Mouse (Mus musculus) spleen, adult 2 months (tissue): ENCODE data around the gene Taf9. TPM values are rescaled to one million over a fixed set of nuclear protein-coding genes. Genes with fewer than 3 reads are reported as not detected.

Source experiments
- DNase-seq, 2 experiments: peaks; one replicate each; pipeline versions ENCODE4 v3.0.0 to v3.0.0-alpha.2; 2012 to 2021; ENCODE audit warnings: low spot score in 2 of 2, low read depth in 1 of 2
- H3K27ac ChIP-seq: fragments of 200-500 bp; 2 replicates; pipeline ENCODE4 v1.5.1; 2012; ENCODE audit warnings: low read length, inconsistent platforms; ENCODE audit not compliant: insufficient read depth
- H3K27me3 ChIP-seq: fragments of 200-500 bp; 2 replicates; pipeline ENCODE4 v1.6.1; 2012; ENCODE audit warnings: mild to moderate bottlenecking, moderate library complexity, low read length, inconsistent platforms; ENCODE audit not compliant: control insufficient read depth, insufficient read depth
- H3K36me3 ChIP-seq: fragments of 200-500 bp; 2 replicates; pipeline ENCODE4 v1.6.1; 2012; ENCODE audit warnings: mild to moderate bottlenecking, low read length, inconsistent platforms; ENCODE audit not compliant: control insufficient read depth, insufficient read depth
- H3K4me1 ChIP-seq: fragments of 200-500 bp; 2 replicates; pipeline ENCODE4 v1.6.1; 2011; ENCODE audit warnings: inconsistent platforms; ENCODE audit not compliant: control insufficient read depth, insufficient read depth, insufficient read length
- H3K4me3 ChIP-seq: fragments of 200-500 bp; 2 replicates; pipeline ENCODE4 v1.5.1; 2011; ENCODE audit warnings: mild to moderate bottlenecking, inconsistent platforms; ENCODE audit not compliant: insufficient read depth, insufficient read length; ENCODE audit errors: extremely low read depth
- CTCF ChIP-seq: fragments of 200-500 bp; IDR thresholded peaks from 2 replicates; pipeline ENCODE4 v1.5.1; 2011; ENCODE audit warnings: mild to moderate bottlenecking, inconsistent platforms; ENCODE audit not compliant: insufficient read depth, insufficient read length, insufficient replicate concordance; ENCODE audit errors: extremely low read depth
- POLR2A ChIP-seq: fragments of 200-500 bp; IDR thresholded peaks from 2 replicates; pipeline ENCODE4 v1.6.1; 2011; ENCODE audit warnings: low read depth, low read length, inconsistent platforms
- WGBS: fragments of 180-500 bp; shearing (Covaris S2); methylation state at CpG from one replicate; pipeline ENCODE4 v1.1.7; 2018; 5-methylcytosine and 5-hydroxymethylcytosine counted together
- polyA plus RNA-seq: library from polyadenylated mRNA; depleted of rRNA; stranded (reverse); fragments of >200 nt; gene quantifications from 2 replicates; pipeline ENCODE4 v1.2.3, GENCODE M21; 2012

Taf9 gene
- polyA plus RNA-seq, 1 experiment, result 2.3 TPM

DNA sequence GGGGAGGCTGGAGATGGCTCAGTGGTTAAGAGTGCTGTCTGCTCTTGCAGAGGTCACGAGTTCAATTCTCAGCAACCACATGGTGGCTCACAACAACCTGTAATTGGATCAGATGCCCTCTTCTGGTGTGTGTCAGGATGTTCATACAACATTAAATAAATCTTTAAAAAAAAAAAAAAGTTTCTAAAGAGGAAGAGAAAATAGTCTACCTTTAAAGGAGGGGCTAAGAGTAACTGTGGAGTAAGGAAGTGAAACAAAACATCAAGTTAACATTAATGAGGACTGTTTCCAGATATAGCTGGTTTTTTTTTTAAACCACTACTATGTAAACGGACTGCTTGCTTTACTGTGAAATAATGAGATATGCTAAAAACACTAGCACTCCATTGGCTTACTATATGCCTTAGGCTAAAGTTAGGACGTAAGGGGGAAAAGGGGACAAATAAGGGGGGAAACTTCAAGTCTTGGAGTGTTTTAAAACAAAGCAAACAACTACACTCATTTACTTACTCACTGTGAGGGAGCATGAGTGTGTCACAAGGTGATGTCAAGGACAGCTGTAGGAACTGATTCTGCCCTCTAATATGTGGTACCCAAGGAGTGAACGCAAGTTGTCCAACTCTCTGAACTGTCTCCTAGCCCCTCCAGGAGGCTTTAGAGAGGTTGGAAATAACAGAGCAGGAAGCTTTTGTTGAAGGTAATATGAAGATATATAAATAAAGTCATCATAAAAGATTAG is 8.7 kb upstream of the Taf9 start:
- TF ChIP-seq CTCF, result no peak
- no peak for TF ChIP-seq POLR2A
- no peaks in the 10 kb centered on the region for H3K27me3 ChIP-seq
- H3K4me1 ChIP-seq, result no peaks in the 10 kb centered on the region; the same call in 1 of the 2 replicates
- H3K27ac ChIP-seq, result peak overlapping the region; percentile 70
- peak in 1 of 2 experiments; percentile 53 for DNase-seq
- WGBS, result 34% methylated on average over 4 of the region's 4 CpGs
- no peak overlapping the region for H3K4me3 ChIP-seq
- peaks cover 24% of the 10 kb centered on the region for H3K36me3 ChIP-seq

DNA sequence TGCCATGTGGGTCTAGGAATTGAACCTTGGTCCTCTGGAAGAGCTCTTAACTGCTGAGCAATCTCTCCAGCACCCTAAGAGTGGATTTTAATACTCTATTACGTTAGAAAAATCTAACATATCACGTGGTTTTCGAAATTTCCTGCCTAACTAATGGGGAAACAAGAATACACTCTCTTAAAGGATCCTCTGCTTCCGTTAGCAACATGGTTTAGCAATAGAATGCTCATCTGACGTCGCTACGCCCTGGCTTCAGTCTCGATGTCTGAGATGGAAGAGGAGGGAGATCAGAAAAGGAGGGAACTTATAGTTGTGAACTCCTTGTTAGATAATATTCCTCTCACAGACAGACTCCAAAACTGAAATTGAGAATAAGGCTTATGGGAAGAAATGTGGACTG is 3.2 kb upstream of the Taf9 start:
- Histone ChIP-seq H3K27ac (no peak overlapping the region), H3K27me3 (no peaks in the 10 kb centered on the region), H3K36me3 (peaks cover 17% of the 10 kb centered on the region), H3K4me1 (peaks cover 10% of the 10 kb centered on the region), H3K4me3 (no peak overlapping the region)
- TF ChIP-seq CTCF (no peak), POLR2A (no peak)
- WGBS, result 91% methylated on average over 8 of the region's 8 CpGs
- DNase-seq, result no peak

DNA sequence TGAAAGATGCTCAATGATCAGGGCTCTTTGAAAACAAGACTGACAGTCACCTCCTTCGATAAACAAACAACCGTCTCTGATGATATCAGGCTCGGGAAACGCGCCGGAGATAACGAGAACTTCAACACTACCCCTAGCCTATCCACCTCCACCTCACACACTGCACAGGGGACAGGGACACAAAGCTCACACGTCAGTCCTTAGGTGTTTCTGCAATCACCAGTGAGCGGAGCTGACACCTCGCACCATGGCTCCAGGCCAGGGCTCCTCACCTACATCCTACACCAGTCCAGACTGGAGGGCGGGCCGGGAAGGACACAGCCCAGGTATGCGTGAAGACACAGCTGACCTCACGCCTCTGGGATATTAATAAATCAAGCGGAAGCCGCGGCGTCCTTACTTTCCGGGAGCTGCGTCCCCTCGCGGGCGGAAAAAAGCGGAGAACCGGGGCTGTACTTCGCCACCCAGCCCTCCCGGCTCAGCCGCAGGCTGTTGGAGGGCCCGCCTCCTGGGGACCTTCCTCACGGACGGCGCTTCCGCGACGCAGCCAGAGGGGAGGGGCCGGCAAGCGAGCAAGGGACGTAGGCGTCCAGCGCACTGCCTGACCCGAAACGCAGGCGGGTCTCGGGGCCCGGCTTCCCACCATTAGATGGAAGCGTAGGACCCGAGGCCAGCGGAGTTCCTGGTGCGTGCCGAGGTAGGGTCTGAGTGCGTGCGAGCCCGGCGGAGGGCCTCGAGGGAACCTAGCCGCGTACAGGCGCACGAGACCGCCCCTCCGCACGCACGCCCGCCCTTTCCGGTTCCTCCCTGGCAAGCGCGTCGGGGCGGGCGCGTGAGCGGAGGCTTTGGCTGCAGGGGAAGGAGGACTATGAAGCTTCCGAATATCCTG is 585 bp upstream of the Taf9 start, which contains the start of the genes Ak6 and Rad17:
Gene Ak6, plus strand, starts transcription at position 430 of the 889 bp plus-strand sequence.
Gene Rad17, minus strand, starts transcription at position 502 of the 889 bp plus-strand sequence.
- under 1% methylated on average over 73 of the region's 73 CpGs for WGBS
- peak; percentile 88 to 92 for DNase-seq
- peak within 1 kb of the TSS; percentile 97 for H3K27ac ChIP-seq
- H3K4me3 ChIP-seq, result peak within 1 kb of the TSS; percentile 88
- H3K27me3 ChIP-seq, result no peaks in the 10 kb centered on the region
- H3K36me3 ChIP-seq, result peaks cover 7% of the 10 kb centered on the region; the same call in 1 of the 2 replicates
- TF ChIP-seq CTCF (no peak), POLR2A (peak; percentile 45; the same call in 1 of the 2 replicates)
- H3K4me1 ChIP-seq, result peaks cover 10% of the 10 kb centered on the region

DNA sequence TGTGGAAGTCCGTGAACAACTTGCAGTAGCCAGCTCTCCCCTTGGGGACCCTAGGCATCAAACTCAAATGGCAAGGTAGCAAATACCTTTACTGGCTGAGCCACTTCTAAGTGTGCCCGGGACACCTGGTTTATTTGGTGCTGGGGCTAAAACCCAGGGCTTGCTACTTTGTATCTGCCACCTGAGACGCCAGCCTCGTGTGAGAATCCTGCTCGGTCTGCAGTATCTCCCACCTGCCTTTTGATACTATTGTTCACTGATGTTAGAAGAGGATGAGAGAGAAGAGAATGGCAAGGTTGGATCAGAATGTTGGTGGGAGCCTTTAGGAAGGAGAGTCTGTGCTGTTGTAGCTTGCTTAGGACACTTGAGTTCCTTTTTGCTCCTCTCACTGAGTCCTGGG is 6.7 kb downstream of the Taf9 start:
- Histone ChIP-seq H3K27me3 (no peaks in the 10 kb centered on the region), H3K27ac (no peak overlapping the region), H3K4me3 (no peak overlapping the region), H3K36me3 (peaks cover 5% of the 10 kb centered on the region; the same call in 1 of the 2 replicates), H3K4me1 (no peaks in the 10 kb centered on the region)
- TF ChIP-seq POLR2A, result no peak
- no peak for TF ChIP-seq CTCF
- WGBS, result 90% methylated on average over 5 of the region's 5 CpGs
- no peak for DNase-seq

DNA sequence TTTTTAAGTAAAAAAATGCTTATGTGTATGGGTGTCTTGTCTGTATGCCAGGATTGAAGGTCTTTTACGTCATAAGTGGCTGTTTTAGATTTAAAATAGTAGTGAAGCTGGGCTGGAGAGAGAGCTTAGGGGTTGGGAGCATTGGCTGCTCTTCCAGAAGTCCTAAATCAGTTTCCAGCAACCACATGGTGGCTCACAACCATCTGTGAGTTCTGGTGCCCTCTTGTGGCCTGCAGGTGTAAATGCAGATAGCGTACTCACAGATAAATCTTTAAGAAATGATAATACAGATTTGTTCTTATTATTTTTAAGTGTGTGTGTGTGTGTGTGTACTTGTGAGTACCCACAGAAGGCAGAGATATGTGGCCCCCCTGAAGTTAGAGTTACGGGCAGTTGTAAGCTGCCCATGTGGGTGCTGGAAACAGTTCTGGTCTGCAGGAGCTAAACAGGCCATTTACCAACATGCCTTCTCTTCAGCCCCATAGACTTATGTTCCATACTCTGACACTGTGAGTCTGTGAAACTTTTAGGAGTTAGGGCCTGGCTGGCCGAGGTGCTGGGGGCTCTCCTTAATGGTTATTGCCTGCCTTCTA is 8.6 kb downstream of the Taf9 start:
- TF ChIP-seq CTCF, result peak; percentile 55; the same call in 1 of the 2 replicates
- no peak for TF ChIP-seq POLR2A
- Histone ChIP-seq H3K36me3 (peaks cover 5% of the 10 kb centered on the region; the same call in 1 of the 2 replicates), H3K27ac (no peak overlapping the region), H3K27me3 (no peaks in the 10 kb centered on the region), H3K4me3 (no peak overlapping the region), H3K4me1 (no peaks in the 10 kb centered on the region)
- peak; percentile 37 to 52 for DNase-seq
- WGBS, result 29% methylated on average over 4 of the region's 4 CpGs

DNA sequence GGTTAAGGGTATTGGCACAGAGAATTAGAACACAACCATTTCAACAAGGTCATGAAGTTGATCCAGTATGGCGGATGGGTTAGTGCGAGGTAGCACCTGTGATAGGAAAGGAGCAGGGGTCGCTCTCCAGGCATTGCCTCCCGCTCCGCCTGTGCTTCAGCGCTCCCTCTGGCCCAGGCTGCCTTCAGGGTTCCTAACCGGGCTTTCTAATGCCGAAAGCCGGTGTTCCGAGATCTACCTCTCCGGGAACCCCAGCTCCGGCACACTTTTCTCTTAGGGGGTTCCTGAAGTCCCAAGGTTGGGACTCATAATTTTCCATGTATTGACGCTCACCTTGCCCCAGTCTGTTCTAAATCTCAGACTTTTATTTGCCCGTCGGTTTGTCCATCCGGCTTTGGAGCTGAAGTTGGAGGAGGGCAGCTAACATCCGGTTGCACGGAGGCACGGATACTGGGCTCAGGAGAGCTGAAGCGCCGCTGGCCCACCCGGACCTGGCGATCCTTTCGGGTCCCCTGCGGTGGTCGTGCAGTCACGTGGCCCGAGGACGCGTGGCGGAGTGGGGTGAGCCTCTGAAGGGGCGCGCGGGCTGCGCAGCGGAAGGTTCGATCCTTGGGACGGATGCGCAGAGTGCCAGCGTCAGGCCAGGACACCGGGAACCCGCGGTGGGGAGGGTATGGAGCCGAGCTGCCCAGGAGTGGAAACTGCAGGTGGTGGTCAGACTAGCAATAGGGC is 18.1 kb downstream of the Taf9 start, which contains the start of gene Ccdc125:
Gene Ccdc125, plus strand, starts transcription at position 427 of the 732 bp plus-strand sequence.
- WGBS, result under 1% methylated on average over 44 of the region's 44 CpGs
- H3K27me3 ChIP-seq, result no peaks in the 10 kb centered on the region
- peaks cover 2% of the 10 kb centered on the region; the same call in 1 of the 2 replicates for H3K4me1 ChIP-seq
- H3K27ac ChIP-seq, result peak within 1 kb of the TSS; percentile 97
- peak; percentile 25 for TF ChIP-seq POLR2A
- TF ChIP-seq CTCF, result no peak
- H3K4me3 ChIP-seq, result peak within 1 kb of the TSS; percentile 80
- peak in 1 of 2 experiments; percentile 35 for DNase-seq
- no peaks in the 10 kb centered on the region for H3K36me3 ChIP-seq
